Mouse (Mus musculus): ENCODE data around the gene Zfr2. TPM values are rescaled to one million over a fixed set of nuclear protein-coding genes. Genes with fewer than 3 reads are reported as not detected.

Gene Zfr2
- total RNA-seq (2021), result 1 to 10 TPM; 3.8 TPM

DNA sequence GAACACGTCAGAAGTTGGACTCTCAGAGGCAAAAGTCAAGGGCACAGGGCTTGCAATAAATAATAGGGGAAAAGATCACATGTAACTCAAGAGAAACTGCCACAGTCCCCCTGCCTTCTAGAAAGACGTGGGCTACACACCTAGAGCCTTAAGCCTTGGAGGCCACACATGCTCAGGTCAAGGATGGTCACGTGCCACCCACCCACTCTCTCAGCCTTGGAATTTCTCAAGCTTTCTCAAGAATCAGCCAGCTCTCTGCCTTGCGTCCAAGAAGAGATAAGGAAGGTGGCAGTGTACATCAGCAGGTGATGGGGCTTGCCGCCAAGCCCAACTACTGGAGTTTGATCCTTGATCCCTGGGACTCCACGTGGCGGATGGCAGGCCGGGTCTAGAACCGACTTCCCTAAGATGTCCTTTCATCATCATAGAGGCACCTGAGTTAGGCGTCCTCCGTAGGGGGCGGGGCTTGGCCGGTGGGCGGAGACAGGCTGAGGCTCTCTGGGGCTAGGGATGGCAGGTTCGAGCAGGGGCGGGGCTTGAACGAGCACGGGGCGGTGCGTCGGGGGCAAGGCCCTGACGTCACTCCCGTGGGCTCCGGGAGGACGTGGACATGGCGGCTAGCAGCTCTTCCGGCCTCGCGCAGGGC, at the start of gene Zfr2:
Gene Zfr2, plus strand, starts transcription at position 576 of the 646 bp plus-strand sequence.
- DNase-seq, result peak; percentile 86 to 89
- intact Hi-C loops (cut with DNase I), result no loop called here

DNA sequence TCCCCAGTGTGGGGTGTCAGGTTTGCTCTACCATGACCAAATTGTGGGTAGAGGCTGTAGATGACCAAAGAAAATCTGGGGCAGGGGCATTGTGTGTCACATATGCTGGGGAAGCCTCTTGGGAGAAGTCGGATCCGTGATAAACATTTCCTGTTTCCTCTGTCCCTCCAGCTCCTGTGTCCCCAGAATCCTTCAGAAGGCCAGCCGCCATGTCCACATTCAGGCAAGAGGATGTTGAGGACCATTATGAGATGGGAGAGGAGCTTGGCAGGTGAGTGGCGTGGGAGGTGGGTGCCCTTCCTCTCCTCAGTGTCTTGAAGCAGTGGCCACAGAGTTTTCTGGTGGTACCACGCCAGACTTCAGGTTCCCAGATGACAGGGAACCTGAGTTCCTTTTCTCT, 49.1 kb upstream of the Zfr2 start, which contains the start of gene 4930442H23Rik:
Gene 4930442H23Rik, minus strand, starts transcription at position 45 of the 400 bp plus-strand sequence.
- intact Hi-C loops (cut with DNase I), result no loop called here
- DNase-seq, result no peak

DNA sequence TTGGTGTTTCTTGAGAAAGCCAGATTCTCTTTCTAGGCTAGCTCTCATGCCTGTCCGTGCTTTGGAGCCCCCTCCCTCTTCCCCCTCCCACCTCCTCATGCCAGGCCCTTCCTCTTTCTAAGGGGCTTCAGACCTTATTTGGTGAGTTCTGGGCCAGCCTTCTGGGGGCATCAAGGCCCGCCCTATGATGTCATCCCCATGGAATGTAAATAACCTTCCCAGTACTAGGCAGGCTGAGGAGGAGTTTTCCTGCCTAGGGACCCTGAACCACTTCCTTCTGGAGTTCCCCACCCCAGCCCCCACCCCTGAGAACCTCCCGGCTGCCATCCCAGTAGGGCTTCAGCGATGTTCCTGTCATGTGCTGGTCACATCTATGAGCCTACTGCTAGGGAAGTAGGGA, 48.2 kb upstream of the Zfr2 start:
- DNase-seq, result no peak
- intact Hi-C loops (cut with DNase I), result no loop called here

DNA sequence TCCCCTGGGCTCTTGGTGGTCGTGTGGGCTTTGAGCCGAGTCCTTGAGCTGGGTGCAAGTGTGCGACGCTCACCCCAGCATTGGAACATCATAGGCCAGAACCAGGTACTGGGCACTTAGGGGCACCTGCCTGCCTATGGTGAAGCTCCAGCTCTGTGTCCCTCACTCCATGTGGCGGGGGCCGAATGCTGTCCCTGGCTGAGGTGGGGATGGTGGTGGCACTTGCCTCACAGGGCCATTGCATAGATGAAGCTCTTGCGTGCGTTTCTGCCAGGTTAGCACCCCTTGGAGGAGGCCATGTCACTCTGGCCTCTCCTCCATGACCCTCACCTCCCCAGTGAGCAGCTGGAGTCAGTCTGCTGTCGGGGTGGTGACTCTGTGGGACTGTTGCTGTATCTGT, 45.8 kb upstream of the Zfr2 start:
- intact Hi-C loops (cut with DNase I), result no loop called here
- no peak for DNase-seq

DNA sequence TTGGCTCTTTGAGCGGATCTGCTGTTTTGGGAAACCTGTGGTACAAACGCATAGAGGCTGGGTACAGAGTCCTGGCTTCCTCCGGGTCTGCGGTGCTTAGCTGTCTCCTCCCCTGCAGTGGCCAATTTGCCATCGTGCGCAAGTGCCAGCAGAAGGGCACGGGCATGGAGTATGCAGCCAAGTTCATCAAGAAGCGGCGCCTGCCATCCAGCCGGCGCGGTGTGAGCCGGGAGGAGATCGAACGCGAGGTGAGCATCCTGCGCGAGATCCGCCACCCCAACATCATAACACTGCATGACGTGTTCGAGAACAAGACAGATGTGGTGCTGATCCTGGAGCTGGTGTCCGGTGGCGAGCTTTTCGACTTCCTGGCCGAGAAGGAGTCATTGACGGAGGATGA, 43.1 kb upstream of the Zfr2 start:
- no peak for DNase-seq
- intact Hi-C loops (cut with DNase I), result no loop called here

DNA sequence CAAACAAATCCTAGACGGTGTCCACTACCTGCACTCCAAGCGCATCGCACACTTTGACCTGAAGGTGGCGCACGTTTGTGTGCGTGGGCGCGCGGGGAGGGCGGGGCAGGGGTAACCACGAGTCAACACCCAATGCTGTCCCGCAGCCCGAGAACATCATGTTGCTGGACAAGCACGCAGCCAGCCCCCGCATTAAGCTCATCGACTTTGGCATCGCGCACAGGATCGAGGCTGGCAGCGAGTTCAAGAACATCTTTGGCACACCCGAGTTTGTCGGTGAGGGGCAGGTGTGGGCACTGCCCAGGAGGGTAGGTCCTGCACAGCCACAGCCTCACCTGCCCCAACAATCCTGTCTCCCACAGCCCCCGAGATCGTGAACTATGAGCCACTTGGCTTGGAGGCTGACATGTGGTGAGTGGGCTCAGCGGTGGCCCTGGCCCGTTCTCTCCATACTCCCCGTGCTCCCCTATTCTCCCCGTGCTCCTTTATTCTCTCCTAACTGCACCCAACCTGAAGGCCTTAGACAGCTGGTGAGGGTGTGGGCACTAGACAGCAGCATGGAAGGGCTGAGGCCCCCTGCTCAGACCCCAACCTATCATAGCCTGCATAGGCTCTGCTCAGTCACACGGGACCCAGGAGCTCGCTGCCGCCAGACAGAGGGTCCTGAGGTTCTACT, 42.6 kb upstream of the Zfr2 start:
- peak in 1 of 2 experiments; percentile 61 for DNase-seq
- intact Hi-C loops (cut with DNase I), result no loop called here

DNA sequence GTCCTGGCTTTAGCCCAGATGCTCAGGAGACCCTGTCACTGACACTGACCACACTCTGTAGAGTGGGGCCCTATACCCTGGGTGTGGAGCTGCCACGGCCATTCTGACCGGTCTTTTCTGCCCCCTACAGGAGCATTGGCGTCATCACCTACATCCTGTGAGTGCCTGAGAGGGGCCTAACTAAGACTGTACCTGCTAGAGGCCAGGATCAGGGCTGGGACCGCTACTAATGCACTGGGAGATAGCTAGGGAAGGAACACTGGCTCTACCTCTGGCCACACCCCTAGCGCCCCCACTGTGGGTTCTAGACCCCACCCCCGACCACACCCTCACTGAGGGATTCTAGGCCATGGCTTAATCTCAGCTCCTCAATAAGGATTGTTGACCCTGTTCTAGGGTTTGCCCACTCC, 42.0 kb upstream of the Zfr2 start:
- intact Hi-C loops (cut with DNase I), result no loop called here
- DNase-seq, result no peak

DNA sequence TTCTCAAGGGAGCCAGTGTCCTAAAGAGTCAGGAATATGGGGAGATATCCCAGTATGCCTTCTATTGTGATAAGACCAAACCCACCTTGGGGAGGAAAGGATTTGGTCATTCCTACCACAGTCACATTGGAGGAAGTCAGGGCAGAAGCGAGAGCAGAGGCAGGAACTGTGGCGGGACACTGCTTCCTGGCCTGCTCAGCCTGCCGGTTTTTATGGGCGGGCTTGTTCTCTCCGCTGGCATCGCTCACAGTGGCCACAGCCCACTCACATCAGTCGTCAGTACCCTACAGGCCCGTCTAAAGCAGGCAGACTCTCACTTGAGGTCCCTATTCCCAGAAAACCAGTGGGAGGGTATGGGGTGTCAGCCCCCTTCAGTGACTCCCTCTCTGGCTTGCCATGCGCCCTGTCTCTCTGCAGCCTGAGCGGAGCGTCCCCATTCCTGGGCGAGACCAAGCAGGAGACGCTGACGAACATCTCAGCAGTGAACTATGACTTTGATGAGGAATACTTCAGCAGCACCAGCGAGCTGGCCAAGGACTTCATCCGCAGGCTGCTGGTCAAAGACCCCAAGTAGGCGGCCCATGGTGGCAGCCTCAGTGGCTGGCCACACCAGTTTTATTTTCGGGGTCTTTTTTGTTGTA, 41.5 kb upstream of the Zfr2 start:
- DNase-seq, result peak; percentile 33 to 47
- intact Hi-C loops (cut with DNase I), result no loop called here

DNA sequence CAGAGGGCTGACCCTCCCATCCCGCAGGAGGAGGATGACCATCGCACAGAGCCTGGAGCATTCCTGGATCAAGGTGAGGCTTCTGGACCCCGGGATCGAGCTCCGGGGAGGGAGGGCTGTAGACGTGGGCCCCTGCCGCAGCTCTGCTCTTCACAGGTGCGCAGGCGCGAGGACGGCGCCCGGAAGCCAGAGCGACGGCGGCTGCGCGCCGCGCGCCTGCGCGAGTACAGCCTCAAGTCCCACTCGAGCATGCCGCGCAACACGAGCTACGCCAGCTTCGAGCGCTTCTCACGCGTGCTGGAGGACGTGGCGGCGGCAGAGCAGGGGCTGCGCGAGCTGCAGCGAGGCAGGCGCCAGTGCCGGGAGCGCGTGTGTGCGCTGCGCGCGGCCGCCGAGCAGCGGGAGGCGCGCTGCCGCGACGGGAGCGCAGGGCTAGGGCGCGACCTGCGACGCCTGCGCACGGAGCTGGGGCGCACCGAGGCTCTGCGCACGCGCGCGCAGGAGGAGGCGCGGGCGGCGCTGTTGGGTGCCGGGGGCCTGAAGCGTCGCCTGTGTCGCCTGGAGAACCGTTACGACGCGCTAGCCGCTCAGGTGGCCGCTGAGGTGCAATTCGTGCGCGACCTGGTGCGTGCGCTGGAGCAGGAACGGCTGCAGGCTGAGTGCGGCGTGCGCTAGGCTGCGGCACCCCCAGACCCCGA, 40.5 kb upstream of the Zfr2 start:
- peak; percentile 87 to 90 for DNase-seq
- intact Hi-C loops (cut with DNase I), result no loop called here

DNA sequence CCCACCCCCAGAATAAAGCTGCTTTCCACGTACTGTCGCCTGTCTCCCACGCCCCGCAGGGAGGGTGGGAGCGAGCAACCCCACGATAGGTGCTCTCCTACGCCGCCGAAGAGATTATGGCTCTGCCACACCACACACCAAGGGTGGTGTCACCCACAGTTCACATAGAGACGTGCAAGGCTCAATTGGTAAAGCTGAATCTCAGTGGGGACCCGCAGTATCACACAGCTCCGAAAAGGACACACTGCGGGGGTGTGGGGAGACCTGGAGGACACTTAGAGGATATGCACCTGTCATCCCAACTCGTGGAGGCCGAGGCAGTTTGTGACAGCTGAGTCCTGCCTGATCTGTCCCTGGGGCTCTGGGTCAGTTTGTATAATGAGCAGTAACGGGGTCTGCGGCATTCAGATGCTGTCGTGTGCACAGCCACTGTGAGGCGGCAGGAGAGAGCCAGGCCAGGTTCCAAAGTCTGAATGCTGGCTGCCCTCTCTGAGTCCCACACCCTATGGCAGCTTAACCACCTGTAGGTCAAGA, 39.9 kb upstream of the Zfr2 start:
- peak; percentile 66 to 76 for DNase-seq
- intact Hi-C loops (cut with DNase I), result no loop called here

DNA sequence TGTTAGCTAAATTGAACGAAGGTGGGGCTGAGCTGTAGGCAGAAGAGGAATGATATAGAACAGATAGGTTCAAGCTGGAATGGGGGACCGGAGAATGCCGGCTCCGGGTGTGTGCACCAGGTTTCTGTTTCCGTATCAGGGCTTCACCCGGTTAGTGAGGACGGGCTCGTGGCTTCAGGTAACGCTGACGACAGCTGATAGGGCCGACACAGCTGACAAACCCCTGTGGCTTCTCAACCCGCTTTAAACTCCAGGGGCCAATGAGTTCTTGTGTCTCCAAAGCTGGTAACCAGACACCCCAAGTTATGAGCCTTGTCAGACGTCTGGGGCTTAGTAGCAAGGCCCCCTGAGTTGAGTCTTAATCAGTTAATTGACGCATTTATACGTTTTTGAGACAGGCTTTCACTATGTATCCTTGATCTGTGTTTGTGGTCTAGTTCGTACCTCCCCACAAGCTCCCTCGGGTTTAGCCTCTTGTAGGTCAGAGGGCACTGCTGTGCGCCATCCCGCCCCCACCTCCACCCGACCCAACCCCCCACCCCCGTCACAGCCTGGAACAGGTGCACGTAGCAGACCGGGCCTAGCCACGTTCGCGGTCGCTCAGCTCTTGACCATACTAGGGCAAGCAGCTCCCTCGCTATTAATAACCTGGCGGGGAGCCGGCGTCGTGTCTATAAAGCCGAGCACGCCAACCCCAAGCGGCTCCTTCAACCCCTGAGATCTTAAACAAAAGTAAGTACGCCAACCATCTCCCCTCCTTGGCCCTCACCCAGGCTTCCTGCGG, 38.8 kb upstream of the Zfr2 start:
- intact Hi-C loops (cut with DNase I), result no loop called here
- DNase-seq, result peak; percentile 82 to 83

DNA sequence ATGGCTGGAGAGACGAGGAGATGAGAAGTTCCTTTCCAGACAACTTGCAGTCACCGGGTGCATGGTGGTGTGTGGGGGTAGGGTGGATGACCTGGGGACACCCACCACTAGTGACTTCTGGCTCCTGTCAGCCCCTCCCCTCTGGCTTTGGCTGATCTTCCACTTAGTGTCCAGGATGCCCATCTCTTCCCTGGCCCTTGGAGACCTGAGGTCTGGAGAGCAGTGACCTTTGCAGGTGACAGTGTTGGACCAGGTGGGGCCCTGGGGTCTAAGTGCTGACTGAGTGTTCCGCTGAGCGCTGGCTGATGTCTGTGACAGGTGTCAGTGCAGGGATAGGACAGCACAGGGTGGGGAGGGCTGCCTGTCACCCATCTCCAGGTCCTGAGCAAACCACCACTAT, 37.7 kb upstream of the Zfr2 start:
- intact Hi-C loops (cut with DNase I), result loop anchor here (5.0 kb wide), 1 partner anchor 252 kb away; no protein-coding TSS in a partner anchor
- DNase-seq, result peak; percentile 32 to 55

DNA sequence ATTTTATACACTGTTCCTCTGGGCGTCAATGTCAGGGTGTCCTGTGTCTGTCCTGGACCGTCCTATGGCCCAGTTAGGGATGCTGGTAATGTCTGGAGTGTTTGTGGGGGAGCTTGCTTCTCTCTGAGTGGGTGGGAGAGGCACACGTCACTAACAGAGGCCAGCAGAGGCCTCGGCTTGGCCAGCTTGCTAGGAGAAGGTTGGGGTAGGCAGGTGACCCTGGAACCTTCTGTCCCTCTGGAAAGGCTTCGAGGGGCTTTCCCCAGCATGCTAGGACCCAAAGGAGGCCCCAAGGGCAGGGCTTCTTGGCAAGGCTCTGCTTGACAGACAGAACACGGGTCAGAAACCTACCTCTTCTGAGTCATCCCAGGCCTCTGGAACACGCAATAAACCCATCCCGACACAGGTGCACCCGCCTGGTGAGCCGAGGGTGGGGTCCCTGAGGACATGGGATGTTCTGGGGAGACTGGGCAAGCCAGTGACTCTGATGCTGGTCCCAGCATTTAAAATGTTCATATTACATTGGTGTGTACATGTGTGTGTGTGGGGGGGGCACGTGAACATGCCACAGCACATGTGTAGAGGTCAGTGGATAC, 36.4 kb upstream of the Zfr2 start:
- intact Hi-C loops (cut with DNase I), result loop anchor here (5.0 kb wide), 1 partner anchor 251 kb away; no protein-coding TSS in a partner anchor
- peak; percentile 68 to 71 for DNase-seq

DNA sequence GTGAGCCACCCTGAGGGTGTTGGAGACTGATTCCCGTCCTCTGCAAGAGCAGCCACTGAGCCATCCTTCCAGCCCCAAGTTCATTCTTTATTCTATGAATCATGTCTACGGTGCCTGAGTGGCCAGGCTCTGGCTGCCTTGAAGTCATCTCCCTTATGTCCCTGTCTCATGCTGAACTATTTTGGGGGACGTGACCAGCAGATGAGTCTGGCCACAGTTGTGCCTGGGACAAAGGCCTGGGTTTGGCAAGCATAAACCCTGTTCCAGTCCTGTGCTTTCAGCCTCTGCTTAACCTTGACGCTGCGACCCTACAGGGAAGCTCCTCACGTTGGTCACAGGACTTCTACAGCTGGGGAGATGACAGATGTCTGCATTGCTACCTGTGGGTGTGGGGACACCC, 35.6 kb upstream of the Zfr2 start:
- intact Hi-C loops (cut with DNase I), result loop anchor here (5.0 kb wide), 1 partner anchor 250 kb away; no protein-coding TSS in a partner anchor
- peak; percentile 58 to 71 for DNase-seq

DNA sequence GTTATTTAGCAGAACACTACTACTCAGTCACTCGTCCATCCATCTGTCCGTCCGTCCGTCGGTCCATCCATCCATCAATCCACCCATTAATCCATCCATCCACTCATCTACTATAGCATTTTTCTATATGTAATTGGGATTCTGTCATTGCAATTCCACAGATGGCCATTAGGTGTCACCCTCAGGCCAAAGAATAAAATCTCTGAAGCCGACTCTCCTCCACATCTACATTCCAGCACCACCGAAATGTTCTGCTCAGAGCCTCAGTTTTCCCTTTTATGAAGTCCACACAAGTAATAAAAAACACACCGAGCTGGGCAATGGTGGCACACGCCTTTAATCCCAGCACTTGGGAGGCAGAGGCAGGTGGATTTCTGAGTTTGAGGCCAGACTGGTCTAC, 34.7 kb upstream of the Zfr2 start:
- intact Hi-C loops (cut with DNase I), result loop anchor here (1.0 to 5.0 kb wide), 2 partner anchors 20 to 249 kb away; no protein-coding TSS in a partner anchor
- DNase-seq, result peak; percentile 79 to 82

DNA sequence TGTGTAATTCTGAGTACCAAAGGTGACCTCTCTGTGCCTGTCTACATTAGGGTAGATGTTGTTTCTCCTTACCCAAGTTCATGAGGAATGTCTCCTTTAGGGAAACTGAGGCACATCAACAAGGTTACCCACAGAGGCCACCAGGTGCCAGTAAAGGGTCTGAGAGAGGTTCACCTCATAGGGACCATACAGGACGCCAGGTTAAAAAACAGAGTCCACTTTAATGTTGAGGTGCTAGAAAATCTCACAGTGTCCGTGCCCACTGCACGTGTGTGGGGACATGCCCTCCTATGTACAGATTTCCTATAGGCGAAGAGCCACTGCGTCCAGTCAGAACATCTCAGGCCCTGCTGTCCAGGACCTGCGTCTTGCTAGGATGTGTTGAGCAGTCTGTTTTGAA, 34.0 kb upstream of the Zfr2 start:
- DNase-seq, result peak in 1 of 2 experiments; percentile 40
- intact Hi-C loops (cut with DNase I), result loop anchor here (1.0 to 5.0 kb wide), 2 partner anchors 19 to 248 kb away; no protein-coding TSS in a partner anchor

DNA sequence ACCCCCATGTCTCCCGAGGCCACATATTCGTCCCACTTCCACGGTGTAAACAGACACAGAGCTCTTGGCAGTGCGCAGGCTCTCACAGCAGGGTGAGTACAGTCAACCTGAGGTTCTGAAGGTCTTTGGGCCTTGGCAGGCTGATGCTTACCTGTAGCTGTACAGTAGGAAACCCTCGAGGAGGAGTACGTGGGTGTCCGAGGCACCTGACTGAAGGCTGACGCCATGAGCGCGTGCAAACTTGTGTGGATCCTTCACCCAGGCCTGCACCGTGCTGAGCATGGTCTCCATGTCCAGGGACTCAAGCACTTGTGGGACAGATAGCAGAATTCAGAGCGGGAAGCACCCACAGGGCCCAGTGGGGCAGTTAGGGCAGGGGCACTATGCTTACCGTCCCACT, 32.8 kb upstream of the Zfr2 start:
- DNase-seq, result peak in 1 of 2 experiments; percentile 46
- intact Hi-C loops (cut with DNase I), result no loop called here

DNA sequence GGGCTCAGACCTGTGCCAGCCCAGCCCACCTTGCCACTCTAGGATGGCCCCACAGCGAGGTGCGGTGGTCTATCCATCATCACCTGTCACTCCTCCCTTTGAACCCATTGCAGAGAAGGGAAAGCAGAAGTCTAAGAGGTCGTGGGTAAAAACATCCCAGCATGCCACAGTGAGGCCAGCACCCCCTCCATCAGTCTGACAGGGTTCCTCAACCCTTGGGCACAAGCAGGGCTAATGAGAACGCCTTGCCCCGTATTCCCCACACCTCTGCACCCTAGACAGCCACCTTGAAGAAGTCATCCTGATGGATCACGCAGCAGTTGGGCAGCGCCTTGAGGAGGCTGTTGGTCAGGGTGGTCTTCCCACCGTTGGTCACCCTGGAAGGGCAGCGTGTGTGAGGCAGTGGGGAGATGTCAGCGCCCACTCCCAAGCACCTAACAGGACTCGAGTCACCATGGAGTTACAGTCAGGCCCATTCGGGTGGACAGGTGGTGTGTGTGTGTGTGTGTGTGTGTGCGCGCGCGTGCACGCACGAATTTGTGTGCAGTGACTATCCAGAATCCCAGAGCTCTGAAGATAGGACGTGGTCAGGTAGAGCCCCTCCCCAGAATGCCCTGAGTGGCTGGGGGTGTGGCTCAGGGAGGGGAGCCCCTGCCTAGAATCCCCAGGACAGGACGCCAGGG, 32.2 kb upstream of the Zfr2 start:
- peak; percentile 41 to 48 for DNase-seq

More for the DNA sequence above, 32.2 kb upstream of the Zfr2 start:
- intact Hi-C loops (cut with DNase I), result no loop called here

All from heart, postnatal 10 days (tissue).